Mouse (Mus musculus) erythroid progenitor cell, adult 5-6 weeks (primary cell): ENCODE results near the gene 1110004F10Rik. TPM values are rescaled to one million over a fixed set of nuclear protein-coding genes. Genes with fewer than 3 reads are reported as not detected.

ENCODE experiments used
- ATAC-seq: replicated peaks from 2 replicates; pipeline ENCODE4 v1.8.0; 2016; ENCODE audit warnings: moderate number of reproducible peaks, mild to moderate bottlenecking, moderate TSS enrichment, inconsistent platforms; ENCODE audit not compliant: poor library complexity, low FRiP score, severe bottlenecking
- total RNA-seq, 2 experiments: library from RNA; stranded (forward) in 1 of 2; stranded (reverse) in 1 of 2; fragments of 150-400 nt in 1 of 2; fragments of 186-747, 209-891 nt in 1 of 2; gene quantifications; 2 replicates each; pipeline versions ENCODE4 v1.2.3 to v1.2.4; 2015 to 2017; ENCODE audit warnings: low replicate concordance in 2 of 2

The 1110004F10Rik gene
- total RNA-seq (2015; ENCODE audit: low replicate concordance) = 50.7 and 81.8 TPM in 2 replicates
- total RNA-seq (2017; ENCODE audit: low replicate concordance) = 46.9 and 76.1 TPM in 2 replicates

- no peak for ATAC-seq
Measured at GRCm38 (mm10) chr7:116039196-116039537, at the start of gene 1110004F10Rik. Gene 1110004F10Rik, plus strand, starts transcription at chr7:116039397.

- ATAC-seq = no peak
Measured at GRCm38 (mm10) chr7:116002726-116003125, 36.5 kb upstream of the 1110004F10Rik start.

- ATAC-seq = no peak
Measured at GRCm38 (mm10) chr7:116029991-116030390, 9.2 kb upstream of the 1110004F10Rik start.

GRCm38 (mm10) chr7:116030597-116031387 lies 8.4 kb upstream of the 1110004F10Rik start:
- no peak for ATAC-seq

GRCm38 (mm10) chr7:116031388-116031717 lies 7.8 kb upstream of the 1110004F10Rik start:
- no peak for ATAC-seq

- peak; percentile 62 for ATAC-seq
Measured at GRCm38 (mm10) chr7:116031718-116032595, 7.2 kb upstream of the 1110004F10Rik start.

GRCm38 (mm10) chr7:116032596-116033307 lies 6.4 kb upstream of the 1110004F10Rik start:
- ATAC-seq = peak; percentile 57

- peak; percentile 20; the same call in 1 of the 2 replicates for ATAC-seq
Measured at GRCm38 (mm10) chr7:116033371-116034241, 5.6 kb upstream of the 1110004F10Rik start.

- no peak for ATAC-seq
Measured at GRCm38 (mm10) chr7:116034282-116034758, 4.9 kb upstream of the 1110004F10Rik start.

- ATAC-seq = no peak
Measured at GRCm38 (mm10) chr7:116035504-116035903, 3.7 kb upstream of the 1110004F10Rik start.

GRCm38 (mm10) chr7:116036591-116037555 lies 2.3 kb upstream of the 1110004F10Rik start:
- ATAC-seq = no peak

GRCm38 (mm10) chr7:116038024-116038423 lies 1.2 kb upstream of the 1110004F10Rik start:
- ATAC-seq = no peak

GRCm38 (mm10) chr7:116038511-116038910 lies 686 bp upstream of the 1110004F10Rik start, which contains the start of gene Sox6:
Gene Sox6, minus strand, starts transcription at chr7:116038796.
- no peak for ATAC-seq

GRCm38 (mm10) chr7:116039538-116040466 lies 605 bp downstream of the 1110004F10Rik start:
- ATAC-seq = peak; percentile 93

- 0 out of 2 replicates have a peak, but pooled peaks have one; percentile 7 for ATAC-seq
Measured at GRCm38 (mm10) chr7:116040470-116041019, 1.3 kb downstream of the 1110004F10Rik start.

GRCm38 (mm10) chr7:116060739-116061138 lies 21.5 kb downstream of the 1110004F10Rik start:
- no peak for ATAC-seq
